Mouse (Mus musculus) liver, postnatal 0 days (tissue): ENCODE measurements around the gene Per1.

Source experiments
- CTCF ChIP-seq: sonication (generic); IDR thresholded peaks from 2 replicates; pipeline ENCODE4 v1.5.1; 2016; ENCODE audit warnings: antibody characterized with exemption, low read depth
- EP300 ChIP-seq: IDR thresholded peaks from 2 replicates; pipeline ENCODE4 v1.6.1; 2016; ENCODE audit warnings: antibody characterized with exemption, low read depth, mild to moderate bottlenecking

DNA sequence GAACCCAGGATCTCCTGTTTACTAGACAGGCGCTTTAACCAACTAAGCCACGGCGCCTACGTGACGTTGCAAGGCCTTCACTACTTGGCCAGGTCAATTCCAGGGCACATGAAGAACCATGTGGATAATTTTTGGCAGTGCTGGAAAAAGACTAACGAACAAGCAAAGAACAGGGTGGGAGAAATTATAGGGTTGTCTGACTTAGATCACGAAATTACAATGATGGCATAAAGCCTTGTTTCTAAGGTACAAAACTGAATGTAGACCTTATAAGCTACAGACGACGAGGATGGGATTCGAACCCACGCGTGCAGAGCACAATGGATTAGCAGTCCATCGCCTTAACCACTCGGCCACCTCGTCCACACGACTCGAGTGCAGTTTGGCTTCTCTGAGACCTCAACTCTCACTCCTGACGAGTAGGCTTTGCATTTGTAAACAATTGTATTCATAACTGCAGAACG is 32.2 kb upstream of the Per1 start:
- peak; percentile 36 for TF ChIP-seq EP300
- TF ChIP-seq CTCF = no peak
